Mouse (Mus musculus) Patski (cell line): ENCODE measurements around the gene Sephs2. TPM values are rescaled to one million over a fixed set of nuclear protein-coding genes. Genes with fewer than 3 reads are reported as not detected.

ENCODE experiments used
- ATAC-seq: fragments of 100-300 bp; one replicate; pipeline ENCODE4 v1.8.0; 2021
- CTCF ChIA-PET: fragments of 350-600 bp; sonication (Branson Sonifier 250); formaldehyde crosslinking; loops from one replicate; lab custom pipeline; 2022; ENCODE audit warnings: inconsistent platforms; lab: Charles Lee
- POLR2A ChIA-PET: fragments of 350-600 bp; sonication (Branson Sonifier 250); formaldehyde crosslinking; loops from one replicate; lab custom pipeline; 2022; ENCODE audit warnings: antibody characterized with exemption, inconsistent platforms; lab: Charles Lee
- DNase-seq: peaks from one replicate; pipeline ENCODE4 v3.0.0-alpha.2; 2011; ENCODE audit warnings: low read depth, low spot score
- H3K27me3 ChIP-seq: fragments of 371-371 bp; one replicate; pipeline ENCODE4 v1.5.1; 2021
- CTCF ChIP-seq: fragments of 100-300 bp; IDR thresholded peaks from one replicate; pipeline ENCODE4 v1.5.1; 2021
- in situ Hi-C: fragments of 300-500 bp; cut with MboI; formaldehyde crosslinking; loops from 3 replicates; pipeline ENCODE4 v1.11.1; 2018; ENCODE audit warnings: low pct_unique_long_range_greater_than_20kb, mixed read lengths
- polyA plus RNA-seq: library from polyadenylated mRNA; unstranded; gene quantifications from one replicate; pipeline ENCODE4 v1.2.3, GENCODE M21; 2021

Sephs2 gene
- polyA plus RNA-seq, 1 experiment from 2014 or later, result 89.8 TPM

DNA sequence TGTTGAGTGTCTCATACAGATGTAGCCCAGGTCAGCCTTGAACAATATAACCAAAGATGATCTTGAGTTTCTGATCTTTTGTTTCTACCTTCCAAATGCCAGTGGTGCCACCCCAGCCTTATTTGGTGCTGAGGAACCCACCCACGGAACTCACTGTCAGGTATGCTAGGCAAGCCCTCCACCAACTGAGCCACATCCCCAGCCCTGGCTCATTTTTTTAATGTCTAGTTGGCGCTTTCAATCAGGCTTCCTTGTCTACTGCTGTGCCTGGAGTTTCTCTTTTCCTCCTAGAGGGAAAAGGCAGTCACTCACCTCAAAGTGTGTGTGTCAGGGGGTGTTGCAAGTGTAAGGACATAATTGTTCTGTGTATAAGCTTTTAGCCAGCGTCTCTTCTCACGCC lies 2.8 kb downstream of the Sephs2 start:
- ChIA-PET POLR2A (interaction anchor here (1.7 kb wide), 1 partner anchor 17 kb away, joined by 4 read pairs; no protein-coding TSS in a partner anchor), CTCF (interaction anchor here (1.7 kb wide), 1 partner anchor 9 kb away, joined by 5 read pairs; no protein-coding TSS in a partner anchor)
- no peak for TF ChIP-seq CTCF
- in situ Hi-C loops, result no loop called here
- no peaks in the 10 kb centered on the region for H3K27me3 ChIP-seq
- DNase-seq (no peak), ATAC-seq (no peak)

DNA sequence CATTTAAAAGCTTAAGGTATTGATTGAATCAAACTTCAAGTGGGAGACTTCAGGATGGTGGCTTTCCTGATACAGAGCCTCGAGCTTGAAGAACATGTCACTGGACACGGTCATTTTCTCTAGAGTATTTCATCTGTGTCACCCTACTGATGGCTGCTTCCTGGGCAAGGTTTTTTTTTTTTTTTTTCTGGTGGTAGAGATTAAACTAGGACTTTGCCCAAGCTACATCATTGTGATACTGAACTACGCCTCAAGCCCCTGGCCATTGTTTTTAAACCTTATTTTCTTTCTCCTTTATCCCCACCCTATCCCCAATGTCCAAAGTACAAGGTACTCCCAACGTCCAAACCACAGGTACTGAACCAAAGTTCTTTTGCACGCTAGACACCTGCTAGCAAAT lies 3.2 kb downstream of the Sephs2 start:
- TF ChIP-seq CTCF, result no peak
- ATAC-seq, result no peak
- H3K27me3 ChIP-seq, result no peaks in the 10 kb centered on the region
- in situ Hi-C loops, result no loop called here
- ChIA-PET POLR2A (interaction anchor here (0.6 to 1.7 kb wide), 2 partner anchors 16 to 212 kb away, joined by 3 to 4 read pairs; no protein-coding TSS in a partner anchor), CTCF (interaction anchor here (0.7 to 1.7 kb wide), 2 partner anchors 8 to 10 kb away, joined by 3 to 5 read pairs; partner anchors contain the start of gene Dctpp1)
- no peak for DNase-seq

DNA sequence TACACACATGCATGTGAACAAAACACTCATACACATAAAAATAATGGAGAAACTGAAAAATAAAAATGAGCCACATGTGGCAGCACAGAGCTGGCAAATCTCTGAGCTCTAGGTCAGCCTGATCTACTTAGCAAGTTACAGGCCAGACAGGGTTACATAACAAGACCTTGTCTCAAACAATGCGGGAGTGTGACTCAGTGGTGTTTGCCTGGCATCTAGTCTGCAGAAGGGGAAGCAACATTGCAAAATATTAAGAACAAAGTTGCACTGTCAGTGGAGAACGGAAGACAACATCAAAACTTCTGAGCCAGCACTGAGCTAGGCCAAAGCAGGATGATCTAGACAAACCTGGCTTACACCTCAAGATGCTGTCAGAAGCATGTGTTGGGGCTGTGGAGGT lies 3.6 kb downstream of the Sephs2 start:
- DNase-seq, result no peak
- H3K27me3 ChIP-seq, result no peaks in the 10 kb centered on the region
- no peak for TF ChIP-seq CTCF
- ChIA-PET CTCF (interaction anchor here (0.7 to 1.7 kb wide), 3 partner anchors 8 to 37 kb away, joined by 3 to 5 read pairs (median 3); partner anchors contain the start of gene Dctpp1), POLR2A (interaction anchor here (0.6 to 1.7 kb wide), 2 partner anchors 16 to 213 kb away, joined by 3 to 4 read pairs; no protein-coding TSS in a partner anchor)
- no peak for ATAC-seq
- in situ Hi-C loops, result no loop called here

DNA sequence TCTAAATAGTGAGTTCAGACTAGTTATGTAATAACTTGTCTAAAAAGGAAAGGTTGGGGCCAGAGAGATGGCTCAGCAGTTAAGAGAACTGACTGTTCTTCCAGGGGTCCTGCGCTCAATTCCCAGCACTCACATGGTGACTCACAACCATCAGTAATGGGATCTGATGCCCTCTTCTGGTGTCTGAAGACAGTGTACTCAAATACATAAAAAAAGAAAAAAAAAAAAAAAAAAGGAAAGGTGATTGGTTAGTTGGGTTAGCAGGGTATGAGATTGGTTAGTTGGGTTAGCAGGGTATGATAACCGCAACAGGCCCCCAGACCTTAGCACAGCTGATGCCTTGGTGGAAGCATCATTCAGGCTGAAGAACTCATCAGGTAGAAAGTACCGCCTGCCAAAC lies 10.3 kb downstream of the Sephs2 start:
- no peak for DNase-seq
- ATAC-seq, result no peak
- POLR2A ChIA-PET, result no interaction called here
- H3K27me3 ChIP-seq, result no peaks in the 10 kb centered on the region
- CTCF ChIA-PET, result no interaction called here
- in situ Hi-C loops, result no loop called here
- TF ChIP-seq CTCF, result no peak

DNA sequence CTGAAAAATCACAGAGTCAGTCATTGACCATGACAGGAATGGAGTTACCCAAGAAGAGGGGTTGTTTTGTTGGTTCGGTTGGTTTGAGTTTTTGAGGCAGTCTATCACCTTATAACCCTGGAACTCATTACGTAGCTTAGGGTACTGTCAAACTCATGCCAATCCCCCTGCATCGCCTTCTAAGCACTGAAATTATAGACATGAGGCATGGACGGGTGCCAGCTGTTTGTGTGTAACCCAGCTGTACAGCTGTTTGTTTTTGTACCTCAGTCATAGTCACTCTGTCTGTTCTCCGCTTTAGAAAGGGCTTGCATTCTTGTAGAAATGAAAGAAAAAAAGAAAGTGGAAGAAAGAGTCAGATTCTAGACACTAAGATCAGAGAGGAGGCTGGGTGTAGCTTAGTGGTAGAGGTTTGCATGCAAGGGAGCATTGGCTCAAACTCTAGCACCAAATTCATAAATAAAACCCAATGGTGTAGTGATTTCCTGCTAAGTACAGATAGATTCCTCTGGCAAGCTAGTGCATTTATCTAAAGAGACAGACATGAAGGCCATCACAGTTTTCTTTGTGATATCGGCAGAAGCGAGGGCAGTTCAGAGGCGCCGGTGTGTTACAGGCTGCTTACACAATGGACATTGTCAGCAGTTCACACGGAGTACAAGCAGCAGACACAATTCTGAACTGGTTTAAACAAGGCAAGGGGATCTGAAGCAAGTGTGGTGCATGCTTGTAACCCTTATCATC lies 11.5 kb downstream of the Sephs2 start:
- in situ Hi-C loops, result no loop called here
- ChIA-PET CTCF (interaction anchor here (1.0 to 1.6 kb wide), 2 partner anchors 8 to 15 kb away, joined by 3 to 5 read pairs; no protein-coding TSS in a partner anchor), POLR2A (no interaction called here)
- ATAC-seq (no peak), DNase-seq (no peak)
- no peaks in the 10 kb centered on the region for H3K27me3 ChIP-seq
- no peak for TF ChIP-seq CTCF

DNA sequence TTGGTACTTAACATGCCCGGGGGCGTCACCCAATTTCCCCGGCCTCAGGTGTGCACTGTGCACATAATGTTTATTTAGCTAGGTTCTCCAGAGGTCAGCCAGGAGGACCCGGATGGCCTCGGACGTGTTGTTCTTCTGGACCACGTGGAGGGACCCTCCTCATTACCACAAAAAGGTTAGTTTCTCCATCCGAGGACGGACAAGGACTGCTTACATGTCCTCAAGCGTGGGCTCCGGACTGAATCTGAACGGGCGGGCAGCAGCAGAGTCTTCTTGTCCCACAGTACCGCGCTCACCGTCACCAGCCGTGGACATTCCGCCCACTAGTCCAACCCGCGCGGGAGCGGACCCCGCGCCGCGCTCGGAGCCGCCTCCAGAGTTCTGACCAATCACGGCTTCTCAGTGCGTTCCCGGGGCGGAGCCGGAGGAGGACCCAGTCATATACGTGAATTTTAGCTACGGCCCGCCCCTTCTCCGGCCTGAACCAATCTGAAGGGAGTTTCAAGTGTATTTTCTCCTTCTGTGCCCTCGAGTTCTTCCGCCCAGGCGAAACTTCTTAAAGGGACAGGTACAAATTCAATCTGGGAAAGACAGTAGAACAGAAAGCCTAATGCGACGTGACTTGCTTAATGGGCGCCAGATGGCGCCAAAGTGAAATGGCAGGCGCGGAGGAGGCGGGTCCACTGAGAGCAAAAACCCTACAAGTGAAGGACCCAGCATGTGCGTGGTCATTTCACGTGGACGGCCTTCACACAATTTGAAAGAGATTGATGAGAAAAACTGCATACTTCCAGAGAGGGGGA lies 13.3 kb downstream of the Sephs2 start, which contains the start of gene Dctpp1:
Dctpp1 (minus strand) TSS at position 401 of the 803 bp plus-strand sequence.
- ChIA-PET POLR2A (no interaction called here), CTCF (interaction anchor here (0.8 kb wide), 2 partner anchors 10 to 17 kb away, joined by 3 read pairs; no protein-coding TSS in a partner anchor)
- DNase-seq (peak; percentile 90), ATAC-seq (peak; percentile 94)
- no peaks in the 10 kb centered on the region for H3K27me3 ChIP-seq
- in situ Hi-C loops, result no loop called here
- no peak for TF ChIP-seq CTCF

DNA sequence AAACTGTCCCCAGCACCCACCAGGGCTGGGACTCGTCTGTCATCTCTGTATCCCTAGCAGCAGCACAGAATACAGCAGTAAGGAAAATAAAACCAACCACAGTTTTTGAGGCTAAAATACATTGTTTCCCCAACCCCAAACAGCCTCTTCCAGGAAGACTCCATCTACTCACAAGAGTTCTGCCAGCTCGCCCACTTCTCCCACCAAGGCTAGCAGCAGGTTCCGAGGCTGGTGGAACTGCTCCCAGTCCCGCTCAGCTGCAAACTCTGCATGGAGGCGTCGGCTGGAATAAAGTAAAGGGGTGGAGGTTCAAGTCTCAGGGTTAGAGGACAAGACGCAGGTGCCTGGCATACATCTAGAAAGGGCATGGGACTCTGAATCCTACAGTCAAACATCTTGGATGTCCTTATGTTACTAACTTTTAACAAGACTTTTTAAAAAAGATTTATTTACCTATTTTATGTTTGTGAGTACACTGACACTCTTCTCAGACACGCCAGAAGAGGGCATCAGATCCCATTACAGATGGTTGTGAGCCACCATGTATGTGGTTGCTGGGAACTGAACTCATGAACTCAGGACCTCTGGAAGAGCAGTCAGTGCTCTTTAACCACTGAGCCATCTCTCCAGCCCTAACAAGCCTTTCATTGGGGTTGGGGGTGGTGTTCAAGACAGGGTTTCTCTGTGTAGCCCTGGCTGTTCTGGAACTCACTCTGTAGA lies 14.5 kb downstream of the Sephs2 start:
- H3K27me3 ChIP-seq, result no peaks in the 10 kb centered on the region
- in situ Hi-C loops, result no loop called here
- ATAC-seq (no peak), DNase-seq (no peak)
- TF ChIP-seq CTCF, result no peak
- CTCF ChIA-PET, result no interaction called here
- POLR2A ChIA-PET, result no interaction called here

DNA sequence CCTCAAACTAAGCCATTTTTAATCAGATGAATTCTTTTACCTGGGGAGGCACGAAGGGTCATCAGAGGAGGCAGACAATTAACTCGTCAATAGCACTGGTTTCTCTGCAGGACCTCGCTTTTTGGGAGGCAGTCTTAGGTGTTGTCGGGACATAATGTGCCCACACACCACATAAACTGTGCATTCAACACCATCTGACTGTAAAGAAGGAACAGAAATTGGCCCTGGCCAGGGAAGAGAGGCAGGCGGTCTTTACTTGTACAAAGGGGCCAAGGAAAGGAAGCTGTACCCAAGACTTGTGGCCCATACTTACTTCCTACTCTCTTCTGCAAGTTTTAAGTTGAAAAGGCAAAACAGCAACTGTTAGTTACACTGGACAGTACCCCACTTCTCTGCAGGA lies 17.3 kb downstream of the Sephs2 start:
- no peaks in the 10 kb centered on the region for H3K27me3 ChIP-seq
- TF ChIP-seq CTCF, result no peak
- ChIA-PET POLR2A (interaction anchor here (0.6 to 1.4 kb wide), 2 partner anchors 37 to 214 kb away, joined by 3 to 4 read pairs; no protein-coding TSS in a partner anchor), CTCF (no interaction called here)
- in situ Hi-C loops, result no loop called here
- no peak for DNase-seq
- ATAC-seq, result no peak

DNA sequence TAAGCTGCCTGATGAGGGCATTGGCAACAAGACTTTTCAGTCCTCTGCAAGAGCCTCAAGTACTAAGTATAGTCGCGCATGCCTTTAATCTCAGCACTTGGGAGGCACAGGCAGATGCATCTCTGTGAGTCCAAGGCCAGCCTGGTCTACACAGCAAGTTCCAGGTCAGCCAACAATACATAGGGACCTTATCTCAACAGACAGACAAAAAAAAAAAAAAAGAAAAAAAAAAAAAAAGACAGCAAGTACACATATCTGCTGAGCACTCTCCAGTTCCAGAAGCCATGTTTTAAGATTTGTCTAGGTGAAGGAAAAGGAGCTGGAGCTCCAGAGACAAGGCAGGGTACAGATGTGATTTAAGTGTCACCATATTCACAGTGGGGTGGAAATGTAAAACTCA lies 17.9 kb downstream of the Sephs2 start:
- H3K27me3 ChIP-seq, result no peaks in the 10 kb centered on the region
- POLR2A ChIA-PET, result interaction anchor here (0.6 to 1.4 kb wide), 2 partner anchors 37 to 215 kb away, joined by 3 to 4 read pairs; no protein-coding TSS in a partner anchor
- CTCF ChIA-PET, result no interaction called here
- in situ Hi-C loops, result no loop called here
- DNase-seq, result no peak
- TF ChIP-seq CTCF, result no peak
- ATAC-seq, result no peak

DNA sequence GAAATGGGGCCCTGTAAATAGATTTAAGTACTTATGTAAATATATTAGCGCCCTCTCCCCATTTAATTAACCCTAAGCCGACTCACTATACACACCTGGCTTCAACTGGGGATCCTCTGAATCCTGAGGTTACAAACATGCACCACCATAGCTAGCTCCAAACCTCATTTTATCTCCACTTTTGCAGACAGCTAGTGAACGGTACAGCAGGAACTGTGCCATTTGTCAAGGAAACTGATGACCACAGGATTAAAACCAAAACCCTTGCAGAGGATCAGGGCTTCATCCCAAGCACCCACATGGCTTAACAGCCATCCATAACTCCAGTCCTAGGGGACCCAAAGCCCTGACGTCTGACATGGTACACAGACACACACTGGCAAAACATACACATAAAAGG lies 18.8 kb downstream of the Sephs2 start:
- no peak for DNase-seq
- ChIA-PET POLR2A (interaction anchor here (1.0 kb wide), 1 partner anchor 15 kb away, joined by 4 read pairs; no protein-coding TSS in a partner anchor), CTCF (no interaction called here)
- no peak for TF ChIP-seq CTCF
- no peaks in the 10 kb centered on the region for H3K27me3 ChIP-seq
- in situ Hi-C loops, result no loop called here
- ATAC-seq, result no peak
